Mouse (Mus musculus) induced T-regulatory cell, adult 2 months (primary cell): Measurements from ENCODE around the gene Exosc5.

Experiments
- DNase-seq: peaks from one replicate; pipeline ENCODE4 v3.0.0-alpha.2; 2012; ENCODE audit warnings: low read depth

The Exosc5 gene

DNA sequence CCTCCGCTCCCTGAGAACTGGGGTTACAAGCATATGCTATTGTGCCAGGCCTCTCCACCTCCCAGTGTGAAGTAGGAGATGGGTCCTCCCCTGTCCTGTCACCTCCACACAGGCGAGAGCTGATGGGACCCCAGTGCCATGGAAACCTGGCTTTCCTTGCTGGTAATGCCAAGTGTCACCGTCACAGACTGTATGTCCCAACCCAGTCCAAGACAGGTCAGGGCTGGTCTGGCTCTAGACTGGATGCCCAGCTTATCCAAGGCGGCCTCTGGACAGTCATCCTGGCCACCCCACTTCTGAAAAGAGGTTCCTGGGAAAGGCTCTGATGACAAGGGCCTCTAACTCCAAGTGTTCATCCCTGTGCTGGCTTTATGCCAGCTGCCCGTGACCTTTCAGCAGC lies 21.9 kb upstream of the Exosc5 start:
- DNase-seq, result no peak

DNA sequence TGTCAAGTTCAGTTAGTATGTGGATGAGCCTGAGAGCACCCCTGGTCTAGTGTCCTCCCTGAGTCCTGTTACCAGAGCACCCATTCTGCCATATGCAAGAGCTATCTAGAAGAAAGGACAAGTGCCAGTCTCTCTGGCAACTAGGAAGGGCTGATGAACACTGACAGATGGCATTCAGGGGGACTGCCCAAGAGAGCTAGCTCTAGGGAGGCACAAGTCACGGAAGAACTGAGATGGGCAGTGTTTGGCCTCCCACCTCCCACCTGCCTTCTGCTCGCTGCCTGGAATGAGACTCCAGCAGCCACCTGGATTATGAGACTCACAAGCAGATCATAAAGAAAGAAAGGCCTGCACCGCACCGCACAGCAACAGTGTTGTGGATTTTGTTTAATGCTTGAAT lies 19.2 kb upstream of the Exosc5 start:
- DNase-seq, result no peak

- DNase-seq, result peak; percentile 38
Measured at GRCm38 (mm10) chr7:25644136-25644535, 14.8 kb upstream of the Exosc5 start.

- DNase-seq, result no peak
Measured at GRCm38 (mm10) chr7:25644631-25645030, 14.3 kb upstream of the Exosc5 start.

DNA sequence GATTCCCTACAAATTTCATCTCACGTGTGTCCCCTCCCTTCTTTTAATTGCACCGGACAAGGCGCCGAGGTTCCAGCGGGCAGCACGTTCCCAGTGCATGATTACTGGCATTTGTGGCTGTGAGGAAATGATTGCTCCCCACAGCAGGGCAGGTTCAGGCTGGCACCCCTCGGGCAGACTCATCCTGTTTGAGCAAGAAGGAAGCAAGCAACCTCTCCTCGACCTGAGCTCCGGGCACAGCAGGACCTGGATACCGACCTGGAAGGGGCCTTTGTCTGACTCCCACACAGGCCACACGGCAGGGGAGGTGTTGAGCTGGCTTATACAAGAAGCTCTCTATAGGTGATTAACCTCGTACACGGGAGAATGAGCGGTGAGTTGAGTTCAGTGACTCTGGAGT lies 13.9 kb upstream of the Exosc5 start:
- no peak for DNase-seq

- peak; percentile 80 for DNase-seq
Measured at GRCm38 (mm10) chr7:25647574-25648123, 11.3 kb upstream of the Exosc5 start.

- no peak for DNase-seq
Measured at GRCm38 (mm10) chr7:25649839-25650238, 9.1 kb upstream of the Exosc5 start.

DNA sequence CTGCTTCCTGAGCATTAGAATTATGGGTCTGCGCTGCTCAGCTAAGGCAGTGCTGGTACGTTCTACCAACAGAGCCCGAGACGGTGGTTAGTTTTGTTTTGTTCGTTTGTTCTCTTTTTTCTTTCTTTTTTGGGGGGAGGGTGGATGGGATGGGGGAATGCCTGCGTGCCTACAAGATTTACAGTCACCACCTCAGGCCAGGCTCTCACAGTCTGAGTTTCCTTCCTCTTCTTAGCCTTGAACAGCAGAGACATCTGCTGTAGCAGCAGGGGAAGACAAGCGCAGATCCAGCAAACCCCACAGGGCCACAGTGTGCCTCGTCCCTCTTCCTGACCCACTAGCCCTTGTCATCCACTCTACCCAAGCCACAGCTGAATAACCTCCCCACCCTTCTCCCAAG lies 7.7 kb upstream of the Exosc5 start:
- peak; percentile 34 for DNase-seq

DNA sequence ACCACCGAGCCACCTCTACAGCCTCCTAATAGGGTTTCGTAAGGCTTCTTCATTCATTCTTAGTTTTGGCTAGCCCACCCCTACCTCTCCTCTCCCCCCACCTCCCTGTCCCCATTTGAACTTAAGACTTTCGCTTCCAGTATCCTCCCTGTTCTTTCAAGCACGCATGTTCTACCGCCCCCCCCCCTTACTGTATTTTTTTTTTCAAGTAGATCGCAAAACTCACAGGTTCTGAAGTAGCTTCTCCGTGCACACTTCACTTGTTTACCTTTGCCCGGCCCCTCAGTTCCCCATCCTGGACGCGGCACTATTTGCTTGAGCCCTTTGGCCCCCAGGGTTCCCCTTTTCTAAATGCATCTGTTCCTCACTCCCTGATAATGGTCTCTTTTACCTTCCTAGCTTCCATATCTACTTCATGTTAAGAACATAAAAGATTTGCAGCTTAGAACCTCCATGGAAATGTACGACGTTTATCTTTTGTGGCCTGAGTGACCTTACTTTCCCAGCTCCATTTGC lies 6.7 kb upstream of the Exosc5 start:
- DNase-seq, result no peak

GRCm38 (mm10) chr7:25655601-25656428 lies 3.1 kb upstream of the Exosc5 start:
- no peak for DNase-seq

- no peak for DNase-seq
Measured at GRCm38 (mm10) chr7:25657785-25658184, 1.2 kb upstream of the Exosc5 start.

- no peak for DNase-seq
Measured at GRCm38 (mm10) chr7:25666381-25666780, 7.4 kb downstream of the Exosc5 start.

DNA sequence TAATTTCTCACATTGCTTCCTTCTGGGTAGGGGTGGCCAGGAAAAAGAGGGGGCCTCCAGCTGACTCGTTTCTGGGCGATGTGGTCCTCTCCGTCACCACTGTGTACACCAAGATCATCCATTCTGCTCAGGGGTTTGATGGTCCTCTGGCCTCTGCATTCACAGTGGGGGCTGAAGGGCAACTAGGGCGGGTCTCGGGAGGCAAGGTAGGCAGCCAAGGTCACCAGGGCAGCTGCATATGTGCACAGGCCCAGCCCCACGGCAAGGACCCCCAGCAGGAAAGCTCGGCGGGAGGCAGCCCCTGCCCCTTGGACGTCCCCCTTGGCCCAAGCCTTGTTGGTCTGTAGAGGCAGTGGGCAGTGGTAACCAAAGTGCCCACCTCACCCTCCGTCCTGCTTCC lies 10.2 kb downstream of the Exosc5 start:
- DNase-seq, result no peak

GRCm38 (mm10) chr7:25669631-25670030 lies 10.7 kb downstream of the Exosc5 start:
- no peak for DNase-seq

DNA sequence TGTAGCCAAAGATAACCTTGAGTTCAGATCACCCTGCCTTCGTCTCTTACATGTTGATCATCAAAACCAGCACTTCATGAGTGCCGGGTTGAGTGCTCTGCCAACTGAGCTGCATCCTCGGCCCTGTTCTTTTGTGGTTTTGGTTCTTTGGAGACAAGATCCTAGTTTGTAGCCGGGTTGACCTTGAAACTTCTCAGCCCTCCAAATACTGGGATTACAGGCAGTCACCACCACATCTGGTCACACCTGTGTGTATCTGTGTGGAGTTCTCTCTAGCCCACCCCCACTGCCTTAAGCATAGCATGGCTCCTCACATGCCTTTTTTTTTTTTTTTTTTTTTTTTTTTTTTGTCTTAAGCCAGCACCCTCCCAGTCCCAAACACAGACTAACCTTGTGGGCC lies 11.1 kb downstream of the Exosc5 start:
- DNase-seq, result no peak

DNA sequence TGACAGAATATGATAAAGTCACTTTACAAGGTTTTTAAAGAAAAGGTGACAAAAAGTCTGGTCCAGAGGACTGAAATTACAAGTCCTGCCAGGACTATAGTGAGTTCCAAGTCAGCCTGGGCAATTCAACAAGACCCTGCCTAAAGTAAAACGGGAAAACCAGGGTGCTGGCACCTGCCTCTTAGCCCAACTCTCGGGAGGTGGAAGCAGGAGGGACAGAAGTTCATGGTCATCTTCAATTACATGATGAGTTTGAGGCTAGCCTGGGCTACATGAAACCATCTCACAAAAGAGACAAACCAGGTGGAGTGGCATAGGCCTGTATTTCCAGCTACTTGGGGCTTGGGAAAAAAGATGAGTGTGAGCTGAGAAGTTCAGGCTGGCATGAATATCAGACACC lies 12.7 kb downstream of the Exosc5 start:
- no peak for DNase-seq

DNA sequence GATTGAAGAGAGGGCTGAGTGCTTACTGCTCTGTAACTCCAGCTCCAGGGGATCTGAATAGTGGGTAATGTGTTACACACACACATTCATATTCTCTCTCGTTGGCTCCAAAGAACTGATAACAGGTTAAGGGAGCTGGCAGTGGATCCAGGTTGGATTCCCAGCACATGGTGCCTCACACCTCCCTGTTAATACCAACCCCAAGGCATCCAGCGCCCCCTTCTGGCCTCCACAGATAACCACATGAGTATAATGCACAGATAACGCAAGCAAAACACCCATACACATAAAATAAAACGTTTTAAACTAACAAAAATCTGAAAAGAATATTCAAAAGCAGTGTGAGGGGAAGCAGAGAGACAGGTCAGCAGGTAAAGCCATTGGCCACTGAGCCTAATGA lies 13.5 kb downstream of the Exosc5 start:
- DNase-seq, result peak; percentile 49

DNA sequence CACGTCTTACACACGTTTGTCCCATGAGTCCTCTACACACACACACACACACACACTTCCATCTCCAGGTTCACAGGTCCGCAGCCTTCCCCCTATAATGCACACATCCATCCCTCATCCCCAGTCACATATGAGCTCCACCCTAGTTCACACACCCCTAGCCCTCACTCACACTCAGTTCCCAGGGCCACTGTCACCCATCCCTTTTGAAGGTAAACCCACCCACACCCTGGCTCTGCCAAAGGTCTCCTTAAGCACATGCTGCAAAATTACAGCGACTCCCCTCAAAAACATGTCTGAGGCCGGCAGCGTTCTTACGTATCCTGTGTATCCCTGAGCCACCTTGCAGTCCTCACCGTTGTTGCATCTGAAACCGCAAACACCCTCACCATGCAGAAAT lies 15.3 kb downstream of the Exosc5 start:
- peak; percentile 48 for DNase-seq

DNA sequence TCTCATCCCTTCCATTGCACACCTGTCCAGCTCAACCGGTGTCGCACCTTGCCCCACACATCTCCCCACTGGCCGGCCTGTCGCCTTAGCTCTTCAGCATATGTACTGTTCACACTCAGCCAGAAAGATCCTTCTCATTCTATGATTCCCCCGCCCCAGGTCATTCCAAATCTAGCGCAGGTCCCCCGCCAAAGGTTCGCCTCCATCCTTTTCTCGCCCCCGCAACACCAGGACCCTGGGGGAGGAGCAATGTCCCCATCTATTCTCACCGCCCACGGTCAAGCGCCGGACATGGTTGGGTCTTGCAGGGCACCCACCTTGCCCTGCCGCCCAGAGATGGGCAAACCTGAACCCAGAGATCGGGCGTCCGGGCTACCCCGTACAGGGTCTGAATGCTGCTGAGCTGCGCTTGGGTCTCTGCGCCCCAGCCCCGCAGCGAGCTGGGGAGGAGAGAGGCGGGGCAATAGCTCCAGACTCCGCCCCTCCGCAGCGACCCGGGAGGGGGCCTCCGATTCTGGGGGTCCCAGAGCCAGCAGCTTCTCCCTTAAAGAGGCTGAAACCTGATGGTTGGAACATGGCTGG lies 15.8 kb downstream of the Exosc5 start, which contains the start of gene Tmem91:
Gene Tmem91 (minus strand): TSS at position 448 of the 582 bp plus-strand sequence.
- peak; percentile 44 for DNase-seq

DNA sequence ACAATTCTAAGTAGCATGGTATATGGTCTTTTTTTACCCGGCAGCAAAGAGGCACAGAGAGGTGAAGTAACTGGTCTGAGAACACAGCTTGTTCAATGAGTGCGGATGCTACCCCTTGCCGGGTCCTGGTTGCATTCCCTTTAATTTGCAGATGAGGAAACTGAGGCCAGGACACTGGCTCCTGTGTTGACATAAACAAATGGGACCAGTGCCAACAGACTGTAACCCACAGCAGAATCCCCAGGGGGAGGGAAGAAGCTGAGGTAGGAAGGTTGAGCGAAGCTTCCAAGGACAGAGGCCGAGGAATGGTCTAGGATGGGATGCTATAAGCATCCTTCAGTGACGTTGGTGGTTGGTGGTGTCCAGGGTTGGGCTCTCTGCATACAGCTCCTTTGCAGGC lies 16.4 kb downstream of the Exosc5 start:
- DNase-seq, result peak; percentile 21

DNA sequence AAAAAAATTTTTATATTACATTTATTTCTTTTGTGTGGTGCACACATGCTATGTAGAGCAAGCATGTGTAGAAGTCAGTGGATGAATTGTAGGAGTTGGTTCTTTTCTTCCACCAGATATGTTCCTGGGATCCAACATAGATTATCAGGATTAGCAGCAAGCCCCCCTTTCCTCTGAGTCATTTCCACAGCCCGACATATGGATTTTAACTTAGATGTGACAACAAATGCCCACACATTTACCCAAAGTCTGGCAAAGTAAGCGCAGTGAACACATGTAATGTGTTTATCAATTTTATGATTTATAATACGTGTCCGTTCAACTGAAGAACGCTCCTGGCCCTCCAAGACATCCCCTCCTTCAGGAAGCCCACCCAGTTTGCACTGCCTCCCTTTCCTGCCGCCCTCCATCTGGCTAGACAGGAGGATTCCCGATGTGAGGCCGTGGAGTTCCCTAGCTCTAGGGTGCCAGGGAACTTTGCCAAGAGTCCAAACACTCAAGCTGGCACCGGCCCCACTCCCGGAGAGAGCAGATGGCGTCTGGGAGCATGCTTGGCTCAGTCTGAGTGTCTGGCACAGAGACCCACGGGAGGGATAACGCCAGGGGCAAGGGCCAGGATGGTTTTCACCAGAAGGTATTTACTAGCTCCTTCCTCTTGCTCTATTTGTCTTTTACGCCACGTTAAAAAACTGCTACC lies 17.3 kb downstream of the Exosc5 start:
- no peak for DNase-seq

DNA sequence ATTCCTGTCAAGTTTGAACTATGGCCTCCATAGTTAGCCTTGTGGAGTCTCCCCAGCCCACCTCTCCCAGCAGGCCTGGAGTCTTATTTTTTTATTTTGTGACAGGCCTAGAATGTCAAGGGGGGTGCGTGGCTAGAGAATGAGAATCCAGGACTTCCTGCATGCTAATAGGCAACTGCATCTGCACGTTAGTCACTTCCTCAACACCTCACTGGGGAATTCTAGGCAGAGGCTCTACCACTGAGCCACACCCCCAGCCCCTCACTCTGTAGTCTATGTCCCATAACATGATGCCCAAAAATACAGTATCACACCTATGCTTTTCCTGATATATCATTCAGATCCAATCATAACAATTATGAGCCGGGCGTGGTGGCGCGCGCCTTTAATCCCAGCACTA lies 18.0 kb downstream of the Exosc5 start:
- no peak for DNase-seq

DNA sequence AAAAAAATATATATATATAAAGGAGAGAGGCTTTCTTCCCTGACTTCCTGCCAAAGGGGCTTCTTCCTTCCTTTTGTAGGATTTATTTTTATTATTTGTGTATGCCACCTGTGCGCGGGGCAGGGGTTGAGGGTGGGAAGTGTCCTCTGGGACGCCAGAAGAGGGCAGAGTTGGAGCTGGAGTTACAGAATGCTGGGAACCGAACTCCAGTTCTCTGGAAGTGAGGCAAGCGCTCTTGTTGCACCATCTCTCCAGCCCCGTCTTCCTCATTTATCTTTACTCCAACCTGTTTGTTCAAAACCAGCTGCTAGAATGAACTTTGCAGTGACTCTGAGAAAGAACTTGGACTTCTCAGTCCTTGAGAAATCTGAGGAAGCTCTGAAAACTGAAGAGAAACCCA lies 21.0 kb downstream of the Exosc5 start:
- no peak for DNase-seq
